Mouse (Mus musculus) CH12.LX (cell line): ENCODE data around the gene Fgfr2. TPM values are rescaled to one million over a fixed set of nuclear protein-coding genes. Genes with fewer than 3 reads are reported as not detected.

Experiments
- DNase-seq: peaks from one replicate; pipeline ENCODE4 v3.0.0-alpha.2; 2013; ENCODE audit errors: extremely low read depth
- H3K27ac ChIP-seq: 2 replicates; pipeline ENCODE4 v1.5.1; 2012; ENCODE audit warnings: low read depth, mild to moderate bottlenecking, control low read depth, moderate library complexity; ENCODE audit not compliant: insufficient read depth
- H3K27me3 ChIP-seq: replicated peaks from 2 replicates; pipeline ENCODE3; 2012; ENCODE audit warnings: inconsistent platforms
- H3K36me3 ChIP-seq, 2 experiments: replicated peaks in 1 of 2; 2 replicates each; pipeline versions ENCODE3 to v1.6.1; 2012; ENCODE audit warnings: inconsistent platforms in 1 of 2, low read length in 1 of 2, mild to moderate bottlenecking in 1 of 2, mixed read lengths in 1 of 2, moderate library complexity in 1 of 2; ENCODE audit not compliant: control insufficient read depth in 1 of 2, insufficient read depth in 1 of 2
- H3K4me1 ChIP-seq, 2 experiments: 2 replicates each; pipeline ENCODE4 v1.6.1; 2012; ENCODE audit warnings: inconsistent platforms in 1 of 2, moderate library complexity in 1 of 2; ENCODE audit not compliant: insufficient read depth in 2 of 2, control insufficient read depth in 1 of 2
- H3K4me2 ChIP-seq: 2 replicates; pipeline ENCODE4 v1.6.1; 2012; ENCODE audit warnings: low read depth, mild to moderate bottlenecking, control low read depth; ENCODE audit not compliant: poor library complexity, insufficient read depth, severe bottlenecking
- H3K4me3 ChIP-seq, 3 experiments: fragments of 150-350 bp in 1 of 3; sonication (generic) in 1 of 3; replicated peaks in 1 of 3; 2 replicates each; pipeline versions ENCODE3 to v1.5.1; 2011 to 2012; ENCODE audit warnings: low read depth in 2 of 3, low read length in 2 of 3, mild to moderate bottlenecking in 2 of 3, moderate library complexity in 2 of 3, control low read depth in 1 of 3, improper control_type of control experiment in 1 of 3, inconsistent platforms in 1 of 3, mixed read lengths in 1 of 3; ENCODE audit not compliant: poor library complexity in 1 of 3
- H3K79me2 ChIP-seq: replicated peaks from 2 replicates; pipeline ENCODE4 v1.6.1; 2012; ENCODE audit warnings: mild to moderate bottlenecking, moderate library complexity; ENCODE audit not compliant: control insufficient read depth, poor library complexity, insufficient read depth, severe bottlenecking; ENCODE audit errors: extremely low read depth
- H3K9ac ChIP-seq: 2 replicates; pipeline ENCODE4 v1.6.1; 2012; ENCODE audit warnings: low read depth, mild to moderate bottlenecking, control low read depth, moderate library complexity; ENCODE audit not compliant: insufficient read depth
- H3K9me3 ChIP-seq: replicated peaks from 2 replicates; pipeline ENCODE3; 2012; ENCODE audit warnings: low read length, inconsistent platforms, mixed read lengths
- BHLHE40 ChIP-seq: IDR thresholded peaks from 2 replicates; pipeline ENCODE4 v1.6.1; 2011; ENCODE audit warnings: mild to moderate bottlenecking, low read depth, low read length, improper control_type of control experiment
- CHD2 ChIP-seq: IDR thresholded peaks from 2 replicates; pipeline ENCODE4 v1.6.1; 2011; ENCODE audit warnings: low read length, improper control_type of control experiment
- ELF1 ChIP-seq: IDR thresholded peaks from 2 replicates; pipeline ENCODE4 v1.6.1; 2014; ENCODE audit warnings: low read depth, mild to moderate bottlenecking, inconsistent platforms, low read length, improper control_type of control experiment
- ETS1 ChIP-seq: conservative IDR thresholded peaks from 2 replicates; pipeline ENCODE4 v1.6.1; 2012; ENCODE audit warnings: low read depth, mild to moderate bottlenecking, inconsistent platforms, low read length, improper control_type of control experiment, moderate library complexity
- HCFC1 ChIP-seq: IDR thresholded peaks from 2 replicates; pipeline ENCODE4 v1.6.1; 2012; ENCODE audit warnings: low read depth, mild to moderate bottlenecking, inconsistent platforms, low read length, improper control_type of control experiment
- JUN ChIP-seq: IDR thresholded peaks from 2 replicates; pipeline ENCODE4 v1.6.1; 2011; ENCODE audit warnings: low read depth, mild to moderate bottlenecking, low read length, improper control_type of control experiment, moderate library complexity; ENCODE audit not compliant: insufficient read depth
- KAT2A ChIP-seq: IDR thresholded peaks from 2 replicates; pipeline ENCODE4 v1.6.1; 2012; ENCODE audit warnings: low read length, improper control_type of control experiment, inconsistent platforms; ENCODE audit not compliant: insufficient replicate concordance
- MAX ChIP-seq: IDR thresholded peaks from 2 replicates; pipeline ENCODE4 v1.6.1; 2011; ENCODE audit warnings: low read length, improper control_type of control experiment
- MEF2A ChIP-seq: IDR thresholded peaks from 2 replicates; pipeline ENCODE4 v1.6.1; 2014; ENCODE audit warnings: low read depth, mild to moderate bottlenecking, inconsistent platforms, low read length, improper control_type of control experiment, borderline replicate concordance
- PAX5 ChIP-seq: IDR thresholded peaks from 2 replicates; pipeline ENCODE4 v1.6.1; 2012; ENCODE audit warnings: low read length, inconsistent platforms, mixed read lengths
- SIN3A ChIP-seq: IDR thresholded peaks from 2 replicates; pipeline ENCODE4 v1.6.1; 2012; ENCODE audit warnings: low read length, improper control_type of control experiment, inconsistent platforms
- USF1 ChIP-seq: IDR thresholded peaks from 2 replicates; pipeline ENCODE4 v1.6.1; 2014; ENCODE audit warnings: low read depth, mild to moderate bottlenecking, inconsistent platforms, low read length, improper control_type of control experiment
- USF2 ChIP-seq: conservative IDR thresholded peaks from 2 replicates; pipeline ENCODE4 v1.6.1; 2011; ENCODE audit warnings: low read depth, low read length, improper control_type of control experiment
- ZKSCAN1 ChIP-seq: IDR thresholded peaks from 2 replicates; pipeline ENCODE4 v1.6.1; 2012; ENCODE audit warnings: low read depth, inconsistent platforms, low read length, improper control_type of control experiment, borderline replicate concordance
- dilution Hi-C: fragments of 300-500 bp; cut with MboI; formaldehyde crosslinking; loops from 2 replicates; pipeline ENCODE4 v1.14.3; 2020; ENCODE audit warnings: low sequenced_read_pairs; ENCODE audit not compliant: extremely low pct_unique_long_range_greater_than_20kb, extremely low pct_ligation_motif_present
- in situ Hi-C: fragments of 300-500 bp; cut with MboI; formaldehyde crosslinking; loops from 3 replicates; pipeline ENCODE4 v1.14.3; 2019; ENCODE audit warnings: low sequenced_read_pairs, low pct_ligation_motif_present, low pct_unique_long_range_greater_than_20kb, mixed read lengths
- polyA plus RNA-seq: library from polyadenylated mRNA; unstranded; fragments of >175 nt; gene quantifications from 2 replicates; pipeline ENCODE4 v1.2.1, GENCODE M21; 2012; ENCODE audit warnings: low read depth; ENCODE audit not compliant: insufficient read length
- total RNA-seq, 2 experiments: library from RNA; depleted of rRNA; stranded (reverse); fragments of 300-350 nt in 1 of 2; fragments of >200 nt in 1 of 2; gene quantifications; 2 replicates each; pipeline ENCODE4 v1.2.3; 2012 to 2014

Gene Fgfr2
- total and polyA plus RNA-seq, 3 experiments, result not detected

DNA sequence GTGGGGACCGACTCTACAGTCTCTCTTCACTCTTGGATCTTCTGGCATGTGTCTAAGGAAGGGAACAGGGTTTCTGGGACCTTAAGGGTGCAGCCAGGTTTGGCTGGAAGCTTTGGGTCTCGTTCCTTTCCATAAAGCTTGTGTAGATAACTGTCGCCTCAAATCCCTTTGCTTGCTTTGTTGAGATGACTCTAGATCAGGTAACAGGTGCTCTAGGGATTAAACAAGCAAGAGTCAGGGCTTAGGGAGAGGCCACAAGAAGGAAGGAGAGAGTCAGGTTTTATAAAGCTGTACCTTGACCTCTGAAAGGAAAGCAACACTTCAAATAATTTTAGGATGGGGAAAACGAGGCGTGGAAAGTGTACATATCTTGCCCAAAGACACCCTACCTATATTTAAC lies 1570.4 kb downstream of the Fgfr2 start:
- H3K36me3 ChIP-seq, result peaks cover 2 to 5% of the 10 kb centered on the region in 2 experiments
- H3K4me2 ChIP-seq, result no peak overlapping the region
- H3K9ac ChIP-seq, result no peak overlapping the region
- H3K4me3 ChIP-seq, result no peak overlapping the region
- in situ Hi-C loops, result no loop called here
- dilution Hi-C loops, result no loop called here
- DNase-seq, result no peak
- H3K79me2 ChIP-seq, result no peaks in the 10 kb centered on the region
- peaks cover 6 to 20% of the 10 kb centered on the region in 2 experiments; a peak in 3 of 4 replicates for H3K4me1 ChIP-seq
- H3K27ac ChIP-seq, result no peak overlapping the region
- peaks cover 67% of the 10 kb centered on the region for H3K27me3 ChIP-seq
- H3K9me3 ChIP-seq, result no peaks in the 10 kb centered on the region
- TF ChIP-seq CHD2, result no peak
- TF ChIP-seq BHLHE40, result no peak
- no peak for TF ChIP-seq USF1
- no peak for TF ChIP-seq ZKSCAN1

DNA sequence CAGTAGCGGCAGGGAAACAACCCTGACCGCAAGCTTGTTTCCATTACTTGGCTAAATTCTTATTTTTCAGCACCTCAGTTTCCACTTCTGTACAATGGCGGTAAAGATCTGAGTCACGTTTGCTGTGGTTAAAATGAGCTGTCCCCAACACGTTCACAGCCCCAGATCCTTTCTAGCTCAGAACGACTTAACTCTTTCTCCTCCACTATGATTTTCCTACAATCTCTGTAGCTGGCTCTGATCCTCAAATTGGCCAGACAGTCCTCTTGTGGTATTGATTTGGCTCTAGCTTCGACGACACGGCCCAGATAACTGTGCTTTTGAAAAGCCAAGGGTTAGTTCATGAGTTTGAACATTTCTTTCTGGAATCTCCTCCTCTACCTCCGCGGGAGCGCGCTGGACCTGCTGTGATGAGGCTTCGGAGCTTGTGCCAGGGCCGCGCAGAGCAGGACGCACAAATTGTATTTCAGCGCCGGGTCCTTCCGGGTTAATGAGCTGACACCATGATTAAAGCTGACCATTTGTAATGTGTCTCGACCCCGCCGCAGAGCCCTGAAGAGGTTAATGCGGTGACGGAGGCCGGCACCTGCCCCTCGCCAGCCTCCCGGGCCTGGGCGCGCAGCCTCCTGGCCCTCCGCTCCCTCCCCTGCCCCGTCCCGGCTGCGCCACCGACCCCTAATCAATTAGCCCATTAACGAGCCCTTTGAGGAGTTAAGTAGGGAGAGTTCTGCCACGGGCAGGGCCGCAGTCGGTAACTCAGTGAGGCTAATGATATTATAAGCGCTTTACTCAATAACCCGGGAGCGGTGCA lies 1571.0 kb downstream of the Fgfr2 start:
- no peak overlapping the region for H3K9ac ChIP-seq
- H3K4me1 ChIP-seq, result peaks cover 6 to 20% of the 10 kb centered on the region in 2 experiments; a peak in 3 of 4 replicates
- no peak overlapping the region for H3K4me3 ChIP-seq
- H3K27ac ChIP-seq, result no peak overlapping the region
- H3K27me3 ChIP-seq, result peaks cover 73% of the 10 kb centered on the region
- no peaks in the 10 kb centered on the region for H3K79me2 ChIP-seq
- H3K9me3 ChIP-seq, result no peaks in the 10 kb centered on the region
- no peak overlapping the region for H3K4me2 ChIP-seq
- DNase-seq, result no peak
- in situ Hi-C loops (no loop called here), dilution Hi-C loops (no loop called here)
- no peak for TF ChIP-seq USF2
- TF ChIP-seq BHLHE40, result peak; percentile 84
- TF ChIP-seq HCFC1, result no peak
- TF ChIP-seq USF1, result no peak
- peaks cover 2 to 5% of the 10 kb centered on the region in 2 experiments for H3K36me3 ChIP-seq

GRCm38 (mm10) chr7:131551471-131551870 lies 1571.7 kb downstream of the Fgfr2 start:
- in situ Hi-C loops, result no loop called here
- no peak for TF ChIP-seq KAT2A
- no peak for TF ChIP-seq MEF2A
- TF ChIP-seq ELF1, result no peak
- no peak for TF ChIP-seq MAX
- no peak for TF ChIP-seq PAX5
- no peak for TF ChIP-seq SIN3A
- no peak for TF ChIP-seq JUN
- no peak for TF ChIP-seq ETS1
- H3K27me3 ChIP-seq, result peaks cover 78% of the 10 kb centered on the region
- no peak overlapping the region for H3K4me2 ChIP-seq
- DNase-seq, result no peak
- no peak overlapping the region for H3K4me3 ChIP-seq
- H3K9ac ChIP-seq, result no peak overlapping the region
- no peaks in the 10 kb centered on the region for H3K79me2 ChIP-seq
- peaks cover 6 to 20% of the 10 kb centered on the region in 2 experiments; a peak in 3 of 4 replicates for H3K4me1 ChIP-seq
- no peak overlapping the region for H3K27ac ChIP-seq
- dilution Hi-C loops, result no loop called here
- H3K9me3 ChIP-seq, result no peaks in the 10 kb centered on the region
- peaks cover 2 to 5% of the 10 kb centered on the region in 2 experiments for H3K36me3 ChIP-seq
